Mouse (Mus musculus): ENCODE measurements at regions not wholly inside any gene's neighbourhood (a gene's known extent, or its start where the extent isn't known, plus 50 kb on each side); places are given as distances from the start of the nearest gene placed in this dataset.

DNA sequence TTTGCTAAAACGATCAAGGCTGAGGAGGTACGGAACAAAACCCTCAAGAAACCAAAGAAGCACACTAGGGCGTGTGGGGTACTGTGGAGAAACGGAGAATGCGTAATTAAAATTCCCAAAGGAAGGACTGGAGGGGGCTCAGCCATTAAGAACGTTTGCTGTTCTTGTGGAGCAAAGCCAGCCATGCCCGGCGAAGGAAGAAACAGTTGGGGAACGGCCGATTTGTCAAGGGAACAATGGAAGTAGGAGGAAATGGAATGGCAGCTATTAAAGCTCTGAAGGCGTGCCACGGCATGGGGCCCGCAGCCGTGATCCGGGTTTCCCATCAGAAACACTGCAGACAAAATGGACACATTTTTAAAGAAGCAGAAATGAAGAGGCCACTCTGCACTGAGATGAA, 124.2 kb upstream of the Sulf2 start:
- no peak for ATAC-seq (ENCODE audit: low read depth)
- Histone ChIP-seq H3K27me3 (replicated peaks; ENCODE audit: control insufficient read depth, insufficient read depth, low read length) (no peaks in the 10 kb centered on the region), H3K4me1 (ENCODE audit: control insufficient read depth, insufficient read depth, low read length) (0 out of 2 replicates have a peak, but pooled peaks cover 3% of the 10 kb centered on the region), H3K27ac (replicated peaks; ENCODE audit: low read depth, low read length) (no peak overlapping the region), H3K4me2 (ENCODE audit: low read depth, low read length) (no peak overlapping the region), H3K9ac (ENCODE audit: low read depth, low read length) (no peak overlapping the region), H3K4me3 (ENCODE audit: low read depth, low read length) (no peak overlapping the region), H3K36me3 (ENCODE audit: control insufficient read depth, insufficient read depth, low read length) (no peaks in the 10 kb centered on the region), H3K9me3 (ENCODE audit: control insufficient read depth, low read length) (no peaks in the 10 kb centered on the region)
- no peak for DNase-seq (ENCODE audit: low spot score)
- 80% methylated on average over 15 of the region's 15 CpGs for WGBS

DNA sequence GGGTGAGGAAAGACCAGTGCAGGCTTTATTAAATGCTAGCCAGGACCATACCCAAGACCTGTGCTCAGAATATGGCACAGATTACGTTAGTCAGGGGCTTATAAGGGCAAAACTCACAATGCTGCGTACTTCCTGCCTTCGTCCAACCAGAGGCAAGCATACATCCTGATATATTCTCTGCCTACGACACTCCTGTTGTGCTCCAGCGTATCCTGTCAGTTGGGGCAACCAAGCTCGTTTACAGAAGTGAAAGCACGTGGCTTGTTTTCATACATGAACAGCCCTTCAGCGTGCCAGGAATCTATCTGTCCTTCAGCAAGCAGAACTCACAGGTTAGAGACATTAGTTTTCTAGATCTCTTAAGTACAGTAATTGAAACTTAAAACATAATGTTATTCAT, 119.9 kb upstream of the Sulf2 start:
- Histone ChIP-seq H3K9ac (ENCODE audit: low read depth, low read length) (no peak overlapping the region), H3K9me3 (ENCODE audit: control insufficient read depth, low read length) (no peaks in the 10 kb centered on the region), H3K27ac (replicated peaks; ENCODE audit: low read depth, low read length) (no peak overlapping the region), H3K4me1 (ENCODE audit: control insufficient read depth, insufficient read depth, low read length) (peaks cover 16% of the 10 kb centered on the region; the same call in 1 of the 2 replicates), H3K4me2 (ENCODE audit: low read depth, low read length) (no peak overlapping the region), H3K36me3 (ENCODE audit: control insufficient read depth, insufficient read depth, low read length) (no peaks in the 10 kb centered on the region), H3K4me3 (ENCODE audit: low read depth, low read length) (no peak overlapping the region), H3K27me3 (replicated peaks; ENCODE audit: control insufficient read depth, insufficient read depth, low read length) (no peaks in the 10 kb centered on the region)
- DNase-seq (ENCODE audit: low spot score): no peak
- ATAC-seq (ENCODE audit: low read depth): no peak
- WGBS: 83% methylated on average over 8 of the region's 8 CpGs

DNA sequence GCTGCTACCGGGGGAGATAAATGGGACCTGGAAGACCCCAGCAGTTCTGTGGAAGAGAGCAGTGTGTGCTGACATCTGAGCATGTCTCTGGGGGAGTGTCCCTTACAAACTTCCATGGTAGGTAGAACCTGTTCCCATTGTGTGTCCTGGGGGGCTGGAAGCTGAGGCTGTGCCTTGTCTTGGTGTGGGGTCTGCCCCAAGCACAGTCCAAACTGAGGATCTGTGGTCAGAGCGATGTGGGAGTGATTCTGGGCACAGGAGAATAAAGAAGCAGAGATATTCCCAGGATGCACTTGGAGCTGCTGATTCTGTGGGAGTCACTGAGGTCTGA, 118.5 kb upstream of the Sulf2 start:
- Histone ChIP-seq H3K4me1 (ENCODE audit: control insufficient read depth, insufficient read depth, low read length) (peaks cover 15% of the 10 kb centered on the region; the same call in 1 of the 2 replicates), H3K27me3 (replicated peaks; ENCODE audit: control insufficient read depth, insufficient read depth, low read length) (no peaks in the 10 kb centered on the region), H3K4me2 (ENCODE audit: low read depth, low read length) (0 out of 2 replicates have a peak overlapping the region, but pooled peaks have one; percentile 10), H3K9ac (ENCODE audit: low read depth, low read length) (no peak overlapping the region), H3K9me3 (ENCODE audit: control insufficient read depth, low read length) (no peaks in the 10 kb centered on the region), H3K27ac (replicated peaks; ENCODE audit: low read depth, low read length) (no peak overlapping the region), H3K4me3 (ENCODE audit: low read depth, low read length) (no peak overlapping the region), H3K36me3 (ENCODE audit: control insufficient read depth, insufficient read depth, low read length) (no peaks in the 10 kb centered on the region)
- no peak for ATAC-seq (ENCODE audit: low read depth)
- 77% methylated on average over 2 of the region's 2 CpGs for WGBS
- no peak for DNase-seq (ENCODE audit: low spot score)

DNA sequence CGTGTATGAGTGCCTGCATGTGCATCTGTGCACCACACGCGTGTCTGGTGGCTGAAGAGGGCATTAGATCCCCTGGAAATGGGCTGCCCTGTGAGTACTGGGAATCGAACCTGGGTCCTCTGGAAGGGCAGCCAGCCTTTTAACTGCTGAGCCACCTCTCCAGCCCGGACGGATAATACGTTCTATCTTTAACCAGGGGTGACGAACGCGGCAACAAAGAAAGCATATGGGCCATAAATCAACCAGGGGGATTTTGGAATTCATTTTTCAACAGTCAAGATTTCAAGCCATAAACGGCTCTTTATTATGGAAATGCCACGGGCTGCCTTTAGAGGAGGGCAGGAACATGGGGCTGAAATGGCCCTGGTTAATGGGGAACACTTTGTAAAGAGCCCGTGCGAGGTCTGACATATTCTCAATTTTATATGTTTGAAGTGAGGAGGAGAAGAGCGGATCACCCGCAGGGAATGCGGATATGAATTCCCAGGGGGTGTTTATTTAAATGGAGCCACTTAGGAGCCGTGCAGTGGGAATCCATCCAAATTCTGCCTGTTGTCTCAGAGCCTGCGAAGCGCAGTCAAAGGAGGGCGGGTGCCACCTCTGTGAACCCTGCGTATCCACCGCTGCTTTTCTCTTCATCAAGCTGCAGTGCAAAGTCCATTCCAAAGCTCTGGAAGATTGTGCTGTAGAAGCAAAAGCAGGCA, 118.0 kb upstream of the Sulf2 start:
- WGBS: 53% methylated on average over 23 of the region's 23 CpGs

DNA sequence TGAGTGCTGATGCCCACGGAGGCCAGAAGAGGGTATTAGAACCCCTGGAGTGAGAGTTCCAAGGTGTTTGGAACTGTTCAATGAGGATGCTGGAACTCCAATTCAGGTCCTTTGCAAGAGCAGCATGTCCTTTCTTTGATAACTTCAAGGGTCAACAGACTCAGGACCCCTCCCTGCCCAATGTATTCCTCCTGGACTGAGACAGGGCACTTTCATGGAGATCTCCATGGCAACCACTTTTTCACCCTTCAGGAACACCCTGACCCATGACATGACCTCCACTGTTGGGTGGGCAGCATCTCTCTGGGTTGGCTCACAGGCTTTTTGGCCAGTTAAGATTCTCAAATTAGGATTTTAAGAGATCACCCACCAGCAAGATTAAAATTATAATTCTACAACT, 117.4 kb upstream of the Sulf2 start:
- H3K36me3 ChIP-seq (ENCODE audit: control insufficient read depth, insufficient read depth, low read length): no peaks in the 10 kb centered on the region
- H3K9ac ChIP-seq (ENCODE audit: low read depth, low read length): no peak overlapping the region
- ATAC-seq (ENCODE audit: low read depth) (no peak), DNase-seq (ENCODE audit: low spot score) (no peak)
- 81% methylated on average over 1 of the region's 1 CpGs for WGBS
- H3K4me3 ChIP-seq (ENCODE audit: low read depth, low read length): no peak overlapping the region
- H3K4me1 ChIP-seq (ENCODE audit: control insufficient read depth, insufficient read depth, low read length): peaks cover 15% of the 10 kb centered on the region; the same call in 1 of the 2 replicates
- H3K27ac ChIP-seq (replicated peaks; ENCODE audit: low read depth, low read length): no peak overlapping the region
- H3K9me3 ChIP-seq (ENCODE audit: control insufficient read depth, low read length): no peaks in the 10 kb centered on the region
- H3K27me3 ChIP-seq (replicated peaks; ENCODE audit: control insufficient read depth, insufficient read depth, low read length): no peaks in the 10 kb centered on the region
- no peak overlapping the region for H3K4me2 ChIP-seq (ENCODE audit: low read depth, low read length)

More for the DNA sequence above, 118.0 kb upstream of the Sulf2 start:
- Histone ChIP-seq H3K27ac (replicated peaks; ENCODE audit: low read depth, low read length) (no peak overlapping the region), H3K27me3 (replicated peaks; ENCODE audit: control insufficient read depth, insufficient read depth, low read length) (no peaks in the 10 kb centered on the region), H3K36me3 (ENCODE audit: control insufficient read depth, insufficient read depth, low read length) (no peaks in the 10 kb centered on the region), H3K9me3 (ENCODE audit: control insufficient read depth, low read length) (no peaks in the 10 kb centered on the region), H3K4me1 (ENCODE audit: control insufficient read depth, insufficient read depth, low read length) (peaks cover 15% of the 10 kb centered on the region; the same call in 1 of the 2 replicates), H3K4me2 (ENCODE audit: low read depth, low read length) (0 out of 2 replicates have a peak overlapping the region, but pooled peaks have one; percentile 10), H3K4me3 (ENCODE audit: low read depth, low read length) (no peak overlapping the region), H3K9ac (ENCODE audit: low read depth, low read length) (no peak overlapping the region)
- DNase-seq (ENCODE audit: low spot score) (peak; percentile 79), ATAC-seq (ENCODE audit: low read depth) (no peak)

DNA sequence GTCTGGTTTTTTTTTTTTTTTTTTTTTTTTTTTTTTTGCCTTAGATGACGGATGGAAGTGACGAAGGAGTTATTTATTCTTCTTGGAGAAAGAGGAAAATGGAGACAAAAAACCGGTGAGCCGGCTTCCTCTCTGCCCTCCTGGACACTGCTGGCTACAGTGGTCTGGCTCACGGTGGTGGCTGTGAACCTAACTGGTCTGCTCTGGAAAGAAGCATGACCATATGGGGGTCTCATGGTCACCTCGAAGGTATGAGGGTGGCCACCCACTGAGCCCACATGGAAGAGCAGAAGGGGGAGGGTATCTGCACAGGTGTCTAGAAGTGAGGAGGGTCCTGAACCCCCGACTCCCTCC, 116.7 kb upstream of the Sulf2 start:
- ATAC-seq (ENCODE audit: low read depth): no peak
- H3K9ac ChIP-seq (ENCODE audit: low read depth, low read length): no peak overlapping the region
- WGBS: 75% methylated on average over 7 of the region's 7 CpGs
- no peak for DNase-seq (ENCODE audit: low spot score)
- no peaks in the 10 kb centered on the region for H3K9me3 ChIP-seq (ENCODE audit: control insufficient read depth, low read length)
- no peaks in the 10 kb centered on the region for H3K27me3 ChIP-seq (replicated peaks; ENCODE audit: control insufficient read depth, insufficient read depth, low read length)
- no peaks in the 10 kb centered on the region for H3K36me3 ChIP-seq (ENCODE audit: control insufficient read depth, insufficient read depth, low read length)
- peaks cover 15% of the 10 kb centered on the region; the same call in 1 of the 2 replicates for H3K4me1 ChIP-seq (ENCODE audit: control insufficient read depth, insufficient read depth, low read length)
- no peak overlapping the region for H3K4me2 ChIP-seq (ENCODE audit: low read depth, low read length)
- H3K4me3 ChIP-seq (ENCODE audit: low read depth, low read length): no peak overlapping the region
- no peak overlapping the region for H3K27ac ChIP-seq (replicated peaks; ENCODE audit: low read depth, low read length)

DNA sequence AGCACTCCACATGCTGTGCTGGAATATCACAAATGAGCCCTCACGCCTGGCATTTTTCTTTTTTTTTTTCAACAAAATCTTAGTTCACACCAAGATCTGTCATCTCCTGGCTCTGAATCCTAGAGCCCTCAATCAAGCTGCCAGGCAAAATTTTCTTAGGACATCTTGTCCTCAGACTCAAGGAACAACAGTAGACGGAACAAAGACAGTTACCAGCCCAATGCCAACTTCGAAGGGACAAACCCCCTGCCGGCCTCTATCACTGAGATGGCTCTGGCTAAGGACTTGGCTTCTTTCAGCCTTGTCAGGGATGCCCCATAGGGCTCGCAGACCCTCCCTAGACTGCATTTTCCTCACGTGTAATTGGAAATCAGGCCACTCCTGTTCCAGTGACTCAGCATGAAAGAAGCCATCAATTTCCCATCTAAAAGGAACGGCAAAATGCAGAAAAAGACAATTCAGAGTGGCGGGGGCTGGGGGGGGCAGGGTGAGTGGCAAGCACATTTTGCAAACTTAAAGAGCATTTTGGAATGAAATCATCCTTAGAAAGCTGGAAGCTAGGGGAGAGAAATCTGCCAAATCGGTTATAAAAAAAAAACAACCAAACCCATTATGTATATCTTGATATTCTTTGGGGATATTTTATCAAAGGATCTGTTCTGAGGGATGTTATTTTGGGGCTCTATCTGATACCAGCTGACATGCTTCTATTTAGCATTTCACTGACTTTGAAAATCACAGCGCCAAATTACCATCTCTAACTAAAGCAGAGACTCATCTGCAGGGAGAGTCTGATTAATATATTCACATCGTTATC, 116.1 kb upstream of the Sulf2 start:
- peaks cover 15% of the 10 kb centered on the region; the same call in 1 of the 2 replicates for H3K4me1 ChIP-seq (ENCODE audit: control insufficient read depth, insufficient read depth, low read length)
- no peaks in the 10 kb centered on the region for H3K27me3 ChIP-seq (replicated peaks; ENCODE audit: control insufficient read depth, insufficient read depth, low read length)
- H3K9ac ChIP-seq (ENCODE audit: low read depth, low read length): no peak overlapping the region
- H3K9me3 ChIP-seq (ENCODE audit: control insufficient read depth, low read length): no peaks in the 10 kb centered on the region
- no peaks in the 10 kb centered on the region for H3K36me3 ChIP-seq (ENCODE audit: control insufficient read depth, insufficient read depth, low read length)
- 50% methylated on average over 11 of the region's 11 CpGs for WGBS
- H3K4me3 ChIP-seq (ENCODE audit: low read depth, low read length): no peak overlapping the region
- no peak overlapping the region for H3K4me2 ChIP-seq (ENCODE audit: low read depth, low read length)
- H3K27ac ChIP-seq (replicated peaks; ENCODE audit: low read depth, low read length): no peak overlapping the region
- DNase-seq (ENCODE audit: low spot score) (no peak), ATAC-seq (ENCODE audit: low read depth) (no peak)

DNA sequence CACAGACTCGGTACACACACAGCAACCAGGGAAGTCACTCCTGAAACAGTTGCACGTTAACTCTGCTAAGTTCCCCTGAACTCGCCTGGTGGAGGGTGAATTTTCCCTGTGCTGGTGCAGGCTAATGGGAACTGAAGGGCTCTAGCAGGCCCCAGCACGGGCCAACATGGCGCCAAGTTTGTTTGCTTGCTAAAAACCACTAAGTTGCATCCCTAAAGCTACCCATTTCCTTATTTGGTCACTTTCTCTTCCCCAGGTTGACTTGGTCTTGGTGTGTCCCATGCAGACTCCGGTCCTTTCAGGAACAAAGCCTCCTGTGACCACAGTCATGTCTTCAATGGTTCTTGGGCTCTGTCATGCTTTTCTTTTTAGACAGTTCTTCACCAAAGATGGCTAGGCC, 114.5 kb upstream of the Sulf2 start:
- Histone ChIP-seq H3K4me1 (ENCODE audit: control insufficient read depth, insufficient read depth, low read length) (peaks cover 18% of the 10 kb centered on the region; the same call in 1 of the 2 replicates), H3K4me3 (ENCODE audit: low read depth, low read length) (no peak overlapping the region), H3K36me3 (ENCODE audit: control insufficient read depth, insufficient read depth, low read length) (no peaks in the 10 kb centered on the region), H3K4me2 (ENCODE audit: low read depth, low read length) (no peak overlapping the region), H3K27me3 (replicated peaks; ENCODE audit: control insufficient read depth, insufficient read depth, low read length) (no peaks in the 10 kb centered on the region), H3K27ac (replicated peaks; ENCODE audit: low read depth, low read length) (no peak overlapping the region), H3K9ac (ENCODE audit: low read depth, low read length) (no peak overlapping the region), H3K9me3 (ENCODE audit: control insufficient read depth, low read length) (no peaks in the 10 kb centered on the region)
- DNase-seq (ENCODE audit: low spot score) (no peak), ATAC-seq (ENCODE audit: low read depth) (no peak)
- 87% methylated on average over 6 of the region's 6 CpGs for WGBS
